Mouse (Mus musculus) limb, embryonic 12.5 days (tissue): Measurements from ENCODE around the gene Ifit1bl1. TPM values are rescaled to one million over a fixed set of nuclear protein-coding genes. Genes with fewer than 3 reads are reported as not detected.

Experiments
- ATAC-seq: fragments of 200-750 bp; cut with Nextera tagmentation; 2 replicates; pipeline ENCODE4 v1.8.0; 2017; ENCODE audit warnings: low read depth, moderate TSS enrichment; ENCODE audit not compliant: insufficient number of reproducible peaks, insufficient read depth, low FRiP score, low TSS enrichment
- H3K27ac ChIP-seq: fragments of 300-500 bp; sonication (generic); 2 replicates; pipeline ENCODE4 v1.5.1; 2016; ENCODE audit warnings: mild to moderate bottlenecking, moderate library complexity
- H3K27me3 ChIP-seq: fragments of 300-500 bp; sonication (generic); 2 replicates; pipeline ENCODE4 v1.6.1; 2016; ENCODE audit warnings: mild to moderate bottlenecking, moderate library complexity
- H3K36me3 ChIP-seq: fragments of 300-500 bp; sonication (generic); 2 replicates; pipeline ENCODE4 v1.6.1; 2016; ENCODE audit warnings: mild to moderate bottlenecking, moderate library complexity
- H3K4me1 ChIP-seq: fragments of 300-500 bp; sonication (generic); replicated peaks from 2 replicates; pipeline ENCODE4 v1.6.1; 2016
- H3K4me2 ChIP-seq: fragments of 300-500 bp; sonication (generic); 2 replicates; pipeline ENCODE4 v1.6.1; 2016; ENCODE audit warnings: mild to moderate bottlenecking, moderate library complexity
- H3K4me3 ChIP-seq: fragments of 300-500 bp; sonication (generic); replicated peaks from 2 replicates; pipeline ENCODE4 v1.5.1; 2016; ENCODE audit warnings: mild to moderate bottlenecking
- H3K9ac ChIP-seq: fragments of 300-500 bp; sonication (generic); replicated peaks from 2 replicates; pipeline ENCODE4 v1.6.1; 2016; ENCODE audit warnings: mild to moderate bottlenecking, moderate library complexity
- H3K9me3 ChIP-seq: fragments of 300-500 bp; sonication (generic); 2 replicates; pipeline ENCODE4 v1.6.1; 2016; ENCODE audit warnings: mild to moderate bottlenecking, moderate library complexity
- WGBS: fragments of 180-500 bp; shearing (Covaris S2); methylation state at CpG from one replicate; pipeline ENCODE4 v1.1.7; 2016; 5-methylcytosine and 5-hydroxymethylcytosine counted together
- polyA plus RNA-seq: library from polyadenylated mRNA; unstranded; fragments of >200 nt; fragmentation: Nextera tagmentation; extraction: Ambion mirVana; gene quantifications from 2 replicates; pipeline ENCODE4 v1.2.1, GENCODE M21; 2016

Gene Ifit1bl1
- polyA plus RNA-seq, 1 experiment from 2014 or later: 0.21 TPM

GRCm38 (mm10) chr19:34562556-34562955, 39.2 kb downstream of the Ifit1bl1 start:
- Histone ChIP-seq H3K9ac (no peak overlapping the region), H3K27ac (no peak overlapping the region), H3K4me1 (no peaks in the 10 kb centered on the region), H3K27me3 (no peaks in the 10 kb centered on the region), H3K9me3 (no peaks in the 10 kb centered on the region), H3K4me3 (no peak overlapping the region), H3K4me2 (no peak overlapping the region), H3K36me3 (no peaks in the 10 kb centered on the region)
- no peak for ATAC-seq

GRCm38 (mm10) chr19:34556621-34557020, 45.1 kb downstream of the Ifit1bl1 start:
- no peaks in the 10 kb centered on the region for H3K27me3 ChIP-seq
- H3K9me3 ChIP-seq: no peaks in the 10 kb centered on the region
- no peak overlapping the region for H3K9ac ChIP-seq
- no peak overlapping the region for H3K4me3 ChIP-seq
- H3K4me2 ChIP-seq: no peak overlapping the region
- WGBS: 85% methylated on average over 3 of the region's 3 CpGs
- no peak for ATAC-seq
- H3K27ac ChIP-seq: no peak overlapping the region
- H3K36me3 ChIP-seq: no peaks in the 10 kb centered on the region
- peaks cover 14% of the 10 kb centered on the region for H3K4me1 ChIP-seq

DNA sequence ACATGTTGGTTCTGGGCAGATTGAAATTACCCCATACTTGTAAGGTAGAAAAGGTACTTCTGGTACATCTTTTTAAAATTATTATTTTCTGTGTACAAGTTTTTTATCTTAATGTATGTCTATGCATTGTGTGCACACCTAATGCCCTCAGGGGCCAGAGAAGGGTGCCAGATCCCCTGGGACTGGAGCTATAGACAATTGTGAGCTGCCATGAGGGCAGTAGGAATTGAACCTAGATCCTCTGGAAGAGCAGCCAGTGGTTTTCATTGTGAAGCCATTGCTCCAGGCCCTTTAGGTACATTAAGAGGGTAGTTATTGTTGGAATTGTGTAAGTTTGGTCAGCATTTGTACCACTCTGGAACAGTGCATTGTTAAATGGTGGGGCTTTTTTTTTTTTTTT, 47.7 kb downstream of the Ifit1bl1 start:
- no peaks in the 10 kb centered on the region; the same call in 1 of the 2 replicates for H3K27me3 ChIP-seq
- no peak overlapping the region for H3K27ac ChIP-seq
- no peak overlapping the region for H3K4me3 ChIP-seq
- H3K9me3 ChIP-seq: no peaks in the 10 kb centered on the region
- H3K9ac ChIP-seq: no peak overlapping the region
- no peaks in the 10 kb centered on the region for H3K36me3 ChIP-seq
- no peak overlapping the region for H3K4me2 ChIP-seq
- no peak for ATAC-seq
- peaks cover 14% of the 10 kb centered on the region for H3K4me1 ChIP-seq

- Histone ChIP-seq H3K36me3 (no peaks in the 10 kb centered on the region), H3K4me1 (peaks cover 14% of the 10 kb centered on the region), H3K9me3 (no peaks in the 10 kb centered on the region), H3K27me3 (no peaks in the 10 kb centered on the region; the same call in 1 of the 2 replicates), H3K27ac (peak overlapping the region; percentile 13; the same call in 1 of the 2 replicates), H3K9ac (no peak overlapping the region), H3K4me3 (no peak overlapping the region), H3K4me2 (peak overlapping the region; percentile 8; the same call in 1 of the 2 replicates)
- ATAC-seq: no peak
- WGBS: 58% methylated on average over 3 of the region's 3 CpGs
Observed at GRCm38 (mm10) chr19:34553522-34553921, 48.2 kb downstream of the Ifit1bl1 start.

DNA sequence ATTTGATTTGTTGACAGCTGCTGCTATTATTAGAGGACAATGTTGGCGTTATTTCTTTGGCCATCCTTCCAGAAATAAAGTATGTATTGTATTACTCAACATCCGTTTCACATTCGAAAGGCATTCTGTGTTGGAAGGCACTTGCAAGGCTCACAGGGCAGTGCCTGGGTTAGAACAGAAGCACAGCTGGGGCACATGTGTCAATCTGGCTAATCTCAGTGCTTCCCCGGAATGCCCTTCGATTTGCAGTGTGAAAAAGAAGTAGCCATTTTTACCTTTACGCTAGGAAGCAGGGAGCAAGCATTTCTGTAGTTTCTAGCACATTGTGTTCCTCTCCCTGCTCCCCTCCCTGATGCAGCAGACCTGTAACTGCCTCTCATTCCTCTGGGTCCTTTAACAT, 48.7 kb downstream of the Ifit1bl1 start:
- H3K4me1 ChIP-seq: peaks cover 14% of the 10 kb centered on the region
- peak overlapping the region; percentile 8; the same call in 1 of the 2 replicates for H3K4me2 ChIP-seq
- no peaks in the 10 kb centered on the region for H3K36me3 ChIP-seq
- no peaks in the 10 kb centered on the region; the same call in 1 of the 2 replicates for H3K27me3 ChIP-seq
- no peak overlapping the region for H3K9ac ChIP-seq
- no peak overlapping the region for H3K4me3 ChIP-seq
- no peaks in the 10 kb centered on the region for H3K9me3 ChIP-seq
- H3K27ac ChIP-seq: 0 out of 2 replicates have a peak overlapping the region, but pooled peaks have one; percentile 41
- WGBS: 66% methylated on average over 6 of the region's 6 CpGs
- ATAC-seq: no peak

DNA sequence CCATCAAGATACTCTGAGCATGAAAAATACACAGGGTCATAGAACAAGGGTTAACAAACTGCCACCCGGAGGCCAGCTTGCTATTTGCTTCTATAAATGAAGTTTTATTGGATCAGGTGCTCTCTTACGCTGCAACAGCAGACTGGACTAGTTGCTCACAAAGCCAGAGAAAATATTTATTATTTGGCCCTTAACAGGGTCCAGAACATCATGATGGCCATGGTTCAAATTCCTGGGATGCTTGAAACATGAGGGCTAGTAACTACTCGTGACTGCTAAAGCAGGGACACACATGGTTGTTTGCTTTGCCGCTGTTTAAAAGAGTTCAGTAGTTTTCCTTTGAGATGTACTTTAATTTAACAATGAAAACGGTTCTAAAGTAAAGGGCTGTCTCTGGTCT, 49.8 kb downstream of the Ifit1bl1 start:
- Histone ChIP-seq H3K9ac (no peak overlapping the region), H3K36me3 (no peaks in the 10 kb centered on the region), H3K9me3 (no peaks in the 10 kb centered on the region), H3K27ac (peak overlapping the region; percentile 64), H3K4me1 (peaks cover 14% of the 10 kb centered on the region), H3K4me3 (no peak overlapping the region), H3K4me2 (peak overlapping the region; percentile 30; the same call in 1 of the 2 replicates), H3K27me3 (no peaks in the 10 kb centered on the region; the same call in 1 of the 2 replicates)
- ATAC-seq: no peak
- WGBS: 33% methylated on average over 5 of the region's 5 CpGs

DNA sequence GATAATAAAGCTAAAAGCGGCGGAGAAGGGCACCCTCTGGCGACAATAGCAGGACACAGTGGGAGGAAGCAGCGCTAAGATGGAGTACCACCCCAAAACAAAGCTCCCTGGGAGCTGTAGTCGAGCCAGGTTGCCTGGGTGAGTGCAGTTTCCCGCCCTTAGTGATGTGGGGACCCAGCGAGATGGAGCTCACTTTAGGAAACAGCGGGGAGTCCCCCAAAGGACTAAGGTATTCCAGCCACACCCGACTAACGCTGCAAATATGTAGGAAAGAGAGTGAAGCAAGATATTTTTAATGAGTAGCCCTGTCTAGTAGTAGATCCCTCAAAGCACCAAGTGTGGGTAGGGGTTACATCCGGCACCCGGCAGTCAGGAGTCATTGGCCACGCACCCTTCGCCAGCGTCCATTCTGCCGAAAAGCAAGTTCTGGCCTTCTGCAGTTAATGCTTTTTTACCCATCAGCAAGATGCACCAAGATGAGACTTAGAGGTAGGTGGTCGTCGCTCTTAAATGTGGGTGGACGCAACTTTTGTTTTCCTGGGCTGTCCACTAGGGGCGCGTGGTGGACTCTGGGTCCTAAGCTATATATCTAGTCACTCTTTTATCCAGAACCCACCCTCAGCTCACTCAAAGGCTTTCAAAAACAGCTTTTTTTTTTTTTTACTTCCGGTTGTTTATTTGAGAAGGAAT, 51.1 kb downstream of the Ifit1bl1 start, which contains the start of gene Ifit2:
TSS of gene Ifit2 (plus strand) at position 161 of the 690 bp plus-strand sequence.
- Histone ChIP-seq H3K27ac (peak within 1 kb of the TSS; percentile 64; the same call in 1 of the 2 replicates), H3K4me1 (peaks cover 14% of the 10 kb centered on the region), H3K27me3 (peaks cover 2% of the 10 kb centered on the region; the same call in 1 of the 2 replicates), H3K4me2 (peak within 1 kb of the TSS; percentile 57), H3K9ac (peak within 1 kb of the TSS; percentile 42), H3K36me3 (no peaks in the 10 kb centered on the region), H3K9me3 (no peaks in the 10 kb centered on the region), H3K4me3 (peak within 1 kb of the TSS; percentile 46)
- 2% methylated on average over 22 of the region's 22 CpGs for WGBS
- ATAC-seq: peak; percentile 90

GRCm38 (mm10) chr19:34550205-34550533, 51.6 kb downstream of the Ifit1bl1 start:
- Histone ChIP-seq H3K27ac (no peak overlapping the region), H3K4me1 (peaks cover 14% of the 10 kb centered on the region), H3K4me2 (peak overlapping the region; percentile 57), H3K36me3 (no peaks in the 10 kb centered on the region), H3K9ac (peak overlapping the region; percentile 42; the same call in 1 of the 2 replicates), H3K4me3 (peak overlapping the region; percentile 46; the same call in 1 of the 2 replicates), H3K9me3 (no peaks in the 10 kb centered on the region), H3K27me3 (peaks cover 5% of the 10 kb centered on the region; the same call in 1 of the 2 replicates)
- WGBS: 38% methylated on average over 4 of the region's 4 CpGs
- no peak for ATAC-seq

GRCm38 (mm10) chr19:34547976-34548375, 53.8 kb downstream of the Ifit1bl1 start:
- Histone ChIP-seq H3K27ac (no peak overlapping the region), H3K4me2 (no peak overlapping the region), H3K9me3 (no peaks in the 10 kb centered on the region), H3K9ac (no peak overlapping the region), H3K36me3 (no peaks in the 10 kb centered on the region), H3K27me3 (peaks cover 5% of the 10 kb centered on the region; the same call in 1 of the 2 replicates), H3K4me1 (peaks cover 4% of the 10 kb centered on the region), H3K4me3 (no peak overlapping the region)
- ATAC-seq: no peak
- 29% methylated on average over 7 of the region's 7 CpGs for WGBS

DNA sequence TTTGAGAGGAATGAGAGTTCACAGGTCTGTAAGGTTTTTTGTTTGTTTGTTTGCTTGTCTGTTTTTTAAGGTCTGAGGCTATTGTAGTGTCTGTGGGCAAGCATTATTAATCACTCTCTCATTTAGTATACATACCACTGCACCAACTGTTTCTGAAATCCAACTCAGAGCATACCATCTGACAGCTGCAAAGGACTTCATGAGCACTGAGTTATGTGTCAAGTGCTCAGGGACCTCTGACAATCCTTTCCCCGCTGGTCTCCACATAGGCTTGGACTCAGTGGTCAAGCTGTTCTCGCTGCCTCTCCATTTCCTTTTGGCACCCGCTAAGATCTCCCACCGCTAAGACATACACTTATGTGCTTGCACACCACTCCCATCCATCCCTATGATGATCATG, 55.5 kb downstream of the Ifit1bl1 start:
- H3K9ac ChIP-seq: no peak overlapping the region
- no peak overlapping the region for H3K4me3 ChIP-seq
- no peaks in the 10 kb centered on the region for H3K9me3 ChIP-seq
- ATAC-seq: no peak
- WGBS: 88% methylated on average over 4 of the region's 4 CpGs
- H3K36me3 ChIP-seq: no peaks in the 10 kb centered on the region
- H3K4me2 ChIP-seq: no peak overlapping the region
- peaks cover 5% of the 10 kb centered on the region; the same call in 1 of the 2 replicates for H3K27me3 ChIP-seq
- H3K27ac ChIP-seq: no peak overlapping the region
- no peaks in the 10 kb centered on the region for H3K4me1 ChIP-seq
